Mouse (Mus musculus): ENCODE measurements at regions not wholly inside any gene's neighbourhood (a gene's known extent, or its start where the extent isn't known, plus 50 kb on each side); places are given as distances from the start of the nearest gene placed in this dataset.

- H3K36me3 ChIP-seq, result no peaks in the 10 kb centered on the region
- 79% methylated on average over 2 of the region's 2 CpGs for WGBS
- H3K27ac ChIP-seq, result no peak overlapping the region
- H3K27me3 ChIP-seq, result no peaks in the 10 kb centered on the region
- H3K4me3 ChIP-seq (replicated peaks), result no peak overlapping the region
- no peak overlapping the region for H3K9ac ChIP-seq (replicated peaks)
- ATAC-seq (ENCODE audit: insufficient number of reproducible peaks, insufficient read depth, low FRiP score, low TSS enrichment, low read depth), result no peak
- no peak overlapping the region for H3K4me2 ChIP-seq
- no peaks in the 10 kb centered on the region for H3K4me1 ChIP-seq (replicated peaks)
- no peaks in the 10 kb centered on the region for H3K9me3 ChIP-seq
Measured at GRCm38 (mm10) chr8:86164818-86165217, 324.1 kb downstream of the Phkb start.

- no peak overlapping the region for H3K9ac ChIP-seq (replicated peaks)
- no peaks in the 10 kb centered on the region for H3K9me3 ChIP-seq
- H3K4me2 ChIP-seq, result no peak overlapping the region
- H3K27ac ChIP-seq, result no peak overlapping the region
- no peaks in the 10 kb centered on the region for H3K36me3 ChIP-seq
- H3K27me3 ChIP-seq, result no peaks in the 10 kb centered on the region
- H3K4me3 ChIP-seq (replicated peaks), result no peak overlapping the region
- H3K4me1 ChIP-seq (replicated peaks), result no peaks in the 10 kb centered on the region
- ATAC-seq (ENCODE audit: insufficient number of reproducible peaks, insufficient read depth, low FRiP score, low TSS enrichment, low read depth), result no peak
- 90% methylated on average over 6 of the region's 6 CpGs for WGBS
Measured at GRCm38 (mm10) chr8:86159074-86159783, 318.5 kb downstream of the Phkb start.

GRCm38 (mm10) chr8:86147586-86147985, 306.8 kb downstream of the Phkb start:
- whole genome bisulfite sequencing, result 65% methylated on average over 6 of the region's 6 CpGs
- ATAC-seq (ENCODE audit: insufficient number of reproducible peaks, insufficient read depth, low FRiP score, low TSS enrichment, low read depth), result no peak

GRCm38 (mm10) chr8:86125244-86125643, 284.5 kb downstream of the Phkb start:
- H3K4me2 ChIP-seq, result no peak overlapping the region
- WGBS, result 82% methylated on average over 2 of the region's 2 CpGs
- no peaks in the 10 kb centered on the region for H3K9me3 ChIP-seq
- H3K27ac ChIP-seq, result no peak overlapping the region
- H3K9ac ChIP-seq (replicated peaks), result no peak overlapping the region
- H3K36me3 ChIP-seq, result no peaks in the 10 kb centered on the region
- ATAC-seq (ENCODE audit: insufficient number of reproducible peaks, insufficient read depth, low FRiP score, low TSS enrichment, low read depth), result no peak
- no peak overlapping the region for H3K4me3 ChIP-seq (replicated peaks)
- no peaks in the 10 kb centered on the region for H3K4me1 ChIP-seq (replicated peaks)
- H3K27me3 ChIP-seq, result no peaks in the 10 kb centered on the region

More at GRCm38 (mm10) chr8:86147586-86147985, 306.8 kb downstream of the Phkb start:
- H3K27me3 ChIP-seq, result no peaks in the 10 kb centered on the region
- peaks cover 8% of the 10 kb centered on the region for H3K4me1 ChIP-seq (replicated peaks)
- H3K4me2 ChIP-seq, result 0 out of 2 replicates have a peak overlapping the region, but pooled peaks have one; percentile 4
- H3K36me3 ChIP-seq, result no peaks in the 10 kb centered on the region
- H3K27ac ChIP-seq, result no peak overlapping the region
- no peak overlapping the region for H3K9ac ChIP-seq (replicated peaks)
- no peaks in the 10 kb centered on the region for H3K9me3 ChIP-seq
- no peak overlapping the region for H3K4me3 ChIP-seq (replicated peaks)

- H3K9me3 ChIP-seq, result no peaks in the 10 kb centered on the region
- no peaks in the 10 kb centered on the region for H3K27me3 ChIP-seq
- H3K9ac ChIP-seq (replicated peaks), result no peak overlapping the region
- no peak overlapping the region for H3K27ac ChIP-seq
- H3K4me2 ChIP-seq, result no peak overlapping the region
- no peaks in the 10 kb centered on the region for H3K4me1 ChIP-seq (replicated peaks)
- H3K36me3 ChIP-seq, result no peaks in the 10 kb centered on the region
- no peak overlapping the region for H3K4me3 ChIP-seq (replicated peaks)
- no peak for ATAC-seq (ENCODE audit: insufficient number of reproducible peaks, insufficient read depth, low FRiP score, low TSS enrichment, low read depth)
- 100% methylated on average over 1 of the region's 1 CpGs for WGBS
Measured at GRCm38 (mm10) chr8:86124655-86125054, 283.9 kb downstream of the Phkb start.

All from limb, embryonic 12.5 days (tissue).